Mouse (Mus musculus): ENCODE measurements at regions not wholly inside any gene's neighbourhood (a gene's known extent, or its start where the extent isn't known, plus 50 kb on each side); places are given as distances from the start of the nearest gene placed in this dataset.

DNA sequence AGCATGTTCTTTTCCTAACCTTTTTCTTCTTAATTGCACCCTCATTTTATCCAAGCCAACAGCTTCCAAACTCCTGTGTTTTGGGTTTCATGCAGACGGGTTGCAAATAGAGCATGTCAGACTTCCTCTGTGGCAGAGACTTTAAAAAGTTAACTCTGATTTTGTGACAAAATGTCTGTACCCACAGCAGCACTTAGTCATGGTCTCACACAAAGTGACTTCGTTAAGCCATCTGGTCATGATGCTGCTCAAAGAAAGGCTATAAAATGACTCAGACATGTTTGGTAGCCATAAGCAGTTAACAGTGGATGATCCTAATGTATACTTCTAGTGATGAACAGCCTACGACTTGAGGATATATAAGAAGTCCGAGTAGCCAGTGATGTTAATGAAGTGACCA lies 255.5 kb downstream of the Wdr20rt start:
- H3K79me2 ChIP-seq (replicated peaks; ENCODE audit: control insufficient read depth, extremely low read depth, insufficient read depth, poor library complexity, severe bottlenecking), result no peaks in the 10 kb centered on the region
- dilution Hi-C loops (cut with MboI; ENCODE audit: extremely low pct_ligation_motif_present, extremely low pct_unique_long_range_greater_than_20kb, low sequenced_read_pairs) (no loop called here), in situ Hi-C loops (cut with MboI; ENCODE audit: low pct_ligation_motif_present, low pct_unique_long_range_greater_than_20kb, low sequenced_read_pairs) (no loop called here)
- TF ChIP-seq ETS1 (conservative IDR thresholded peaks at IDR 0.05; ENCODE audit: low read depth, low read length), result no peak
- no peak for TF ChIP-seq UBTF (IDR thresholded peaks at IDR 0.05; ENCODE audit: low read depth, low read length)
- no peak for TF ChIP-seq IRF4 (IDR thresholded peaks at IDR 0.05; ENCODE audit: low read depth, low read length)
- TF ChIP-seq ZC3H11A (IDR thresholded peaks at IDR 0.05; ENCODE audit: low read depth, low read length), result no peak
- TF ChIP-seq USF1 (IDR thresholded peaks at IDR 0.05; ENCODE audit: low read depth, low read length), result no peak
- H3K27ac ChIP-seq (ENCODE audit: insufficient read depth, low read depth), result no peak overlapping the region
- H3K4me3 ChIP-seq (replicated peaks in 1 of 3; ENCODE audit: low read depth in 2 of 3, low read length in 2 of 3, poor library complexity in 1 of 3), result no peak overlapping the region
- H3K4me2 ChIP-seq (ENCODE audit: insufficient read depth, low read depth, poor library complexity, severe bottlenecking), result no peak overlapping the region
- no peaks in the 10 kb centered on the region for H3K9me3 ChIP-seq (replicated peaks; ENCODE audit: low read length)
- H3K27me3 ChIP-seq (replicated peaks), result no peaks in the 10 kb centered on the region
- DNase-seq (ENCODE audit: extremely low read depth), result no peak
- H3K9ac ChIP-seq (ENCODE audit: insufficient read depth, low read depth), result no peak overlapping the region
- H3K4me1 ChIP-seq (ENCODE audit: control insufficient read depth in 1 of 2, insufficient read depth in 2 of 2), result no peaks in the 10 kb centered on the region
- no peaks in the 10 kb centered on the region for H3K36me3 ChIP-seq (replicated peaks in 1 of 2; ENCODE audit: control insufficient read depth in 1 of 2, insufficient read depth in 1 of 2, low read length in 1 of 2)

DNA sequence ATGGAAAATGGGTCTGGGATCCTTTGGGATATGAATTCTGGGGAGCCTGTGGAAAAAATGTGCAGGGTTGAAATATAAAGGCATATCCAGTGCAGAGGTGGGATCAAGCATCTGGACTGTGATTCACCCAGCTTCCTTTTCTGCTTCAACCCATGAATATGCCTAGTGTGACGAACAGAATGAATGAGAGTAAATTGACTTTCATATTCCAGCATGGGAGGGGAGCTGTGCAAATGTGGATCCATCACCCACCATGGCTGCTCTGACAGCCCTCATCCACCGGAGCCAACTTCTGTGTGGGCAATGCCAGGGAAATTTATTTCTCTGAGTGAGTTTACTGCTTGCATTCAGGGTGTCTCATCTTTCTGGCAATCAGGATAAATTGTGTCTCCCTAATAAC lies 265.8 kb downstream of the Wdr20rt start:
- no peak overlapping the region for H3K27ac ChIP-seq (ENCODE audit: insufficient read depth, low read depth)
- peaks cover 3% of the 10 kb centered on the region for H3K9me3 ChIP-seq (replicated peaks; ENCODE audit: low read length)
- dilution Hi-C loops (cut with MboI; ENCODE audit: extremely low pct_ligation_motif_present, extremely low pct_unique_long_range_greater_than_20kb, low sequenced_read_pairs), result no loop called here
- H3K4me3 ChIP-seq (replicated peaks in 1 of 3; ENCODE audit: low read depth in 2 of 3, low read length in 2 of 3, poor library complexity in 1 of 3), result no peak overlapping the region
- in situ Hi-C loops (cut with MboI; ENCODE audit: low pct_ligation_motif_present, low pct_unique_long_range_greater_than_20kb, low sequenced_read_pairs), result no loop called here
- no peak for DNase-seq (ENCODE audit: extremely low read depth)
- no peaks in the 10 kb centered on the region for H3K4me1 ChIP-seq (ENCODE audit: control insufficient read depth in 1 of 2, insufficient read depth in 2 of 2)
- H3K9ac ChIP-seq (ENCODE audit: insufficient read depth, low read depth), result no peak overlapping the region
- H3K27me3 ChIP-seq (replicated peaks), result no peaks in the 10 kb centered on the region
- no peaks in the 10 kb centered on the region for H3K36me3 ChIP-seq (replicated peaks in 1 of 2; ENCODE audit: control insufficient read depth in 1 of 2, insufficient read depth in 1 of 2, low read length in 1 of 2)
- no peaks in the 10 kb centered on the region for H3K79me2 ChIP-seq (replicated peaks; ENCODE audit: control insufficient read depth, extremely low read depth, insufficient read depth, poor library complexity, severe bottlenecking)
- no peak overlapping the region for H3K4me2 ChIP-seq (ENCODE audit: insufficient read depth, low read depth, poor library complexity, severe bottlenecking)
- TF ChIP-seq ZMIZ1 (IDR thresholded peaks at IDR 0.05; ENCODE audit: low read depth, low read length) (no peak), NELFE (IDR thresholded peaks at IDR 0.05; ENCODE audit: low read depth, low read length) (no peak), MAFK (IDR thresholded peaks at IDR 0.05; ENCODE audit: insufficient replicate concordance, low read length) (no peak), PAX5 (IDR thresholded peaks at IDR 0.05; ENCODE audit: low read length) (no peak), MAX (IDR thresholded peaks at IDR 0.05; ENCODE audit: low read length) (no peak), TBP (conservative IDR thresholded peaks at IDR 0.05; ENCODE audit: low read depth, low read length) (no peak), E2F4 (IDR thresholded peaks at IDR 0.05; ENCODE audit: insufficient replicate concordance, low read depth, low read length) (no peak), SIN3A (IDR thresholded peaks at IDR 0.05; ENCODE audit: low read length) (no peak), MYC (IDR thresholded peaks at IDR 0.05; ENCODE audit: low read depth, low read length) (no peak), HCFC1 (IDR thresholded peaks at IDR 0.05; ENCODE audit: low read depth, low read length) (no peak)

Measured in CH12.LX (cell line).